Mouse (Mus musculus): ENCODE results near the gene Tsku. TPM values are rescaled to one million over a fixed set of nuclear protein-coding genes. Genes with fewer than 3 reads are reported as not detected.

Tsku gene
- polyA plus RNA-seq, 2 experiments: 28.6 to 44.0 TPM

- Histone ChIP-seq H3K4me2 (replicated peaks; ENCODE audit: low read depth, low read length, severe bottlenecking) (no peak overlapping the region), H3K4me3 (replicated peaks; ENCODE audit: low read length) (no peak overlapping the region), H3K36me3 (ENCODE audit: control insufficient read depth, insufficient read depth, low read length) (no peaks in the 10 kb centered on the region), H3K9me3 (ENCODE audit: control insufficient read depth, low read length) (no peaks in the 10 kb centered on the region), H3K4me1 (ENCODE audit: control insufficient read depth, insufficient read depth, low read length) (no peaks in the 10 kb centered on the region), H3K9ac (ENCODE audit: low read depth, low read length, severe bottlenecking) (no peak overlapping the region), H3K27me3 (ENCODE audit: control insufficient read depth, insufficient read depth, low read length) (no peaks in the 10 kb centered on the region), H3K27ac (replicated peaks; ENCODE audit: low read depth, low read length) (no peak overlapping the region)
- ATAC-seq (ENCODE audit: low FRiP score, low read depth): no peak
- TF ChIP-seq POLR2A (IDR thresholded peaks at IDR 0.05; ENCODE audit: borderline replicate concordance, extremely low read depth, insufficient read depth, insufficient read length): no peak
- 74% methylated on average over 5 of the region's 5 CpGs for whole genome bisulfite sequencing
- DNase-seq (ENCODE audit: low spot score): no peak
Measured at GRCm38 (mm10) chr7:98377257-98377656, 16.1 kb upstream of the Tsku start.

GRCm38 (mm10) chr7:98371161-98371560, 10.0 kb upstream of the Tsku start:
- no peak for DNase-seq (ENCODE audit: low spot score)
- ATAC-seq (ENCODE audit: low FRiP score, low read depth): no peak
- WGBS: 40% methylated on average over 4 of the region's 4 CpGs
- Histone ChIP-seq H3K9me3 (ENCODE audit: control insufficient read depth, low read length) (no peaks in the 10 kb centered on the region), H3K27me3 (ENCODE audit: control insufficient read depth, insufficient read depth, low read length) (no peaks in the 10 kb centered on the region), H3K4me1 (ENCODE audit: control insufficient read depth, insufficient read depth, low read length) (no peaks in the 10 kb centered on the region), H3K9ac (ENCODE audit: low read depth, low read length, severe bottlenecking) (no peak overlapping the region), H3K4me2 (replicated peaks; ENCODE audit: low read depth, low read length, severe bottlenecking) (no peak overlapping the region), H3K36me3 (ENCODE audit: control insufficient read depth, insufficient read depth, low read length) (no peaks in the 10 kb centered on the region), H3K4me3 (replicated peaks; ENCODE audit: low read length) (no peak overlapping the region), H3K27ac (replicated peaks; ENCODE audit: low read depth, low read length) (no peak overlapping the region)
- no peak for TF ChIP-seq POLR2A (IDR thresholded peaks at IDR 0.05; ENCODE audit: borderline replicate concordance, extremely low read depth, insufficient read depth, insufficient read length)

GRCm38 (mm10) chr7:98369762-98370369, 8.7 kb upstream of the Tsku start:
- Histone ChIP-seq H3K4me1 (ENCODE audit: control insufficient read depth, insufficient read depth, low read length) (no peaks in the 10 kb centered on the region), H3K27me3 (ENCODE audit: control insufficient read depth, insufficient read depth, low read length) (no peaks in the 10 kb centered on the region), H3K9ac (ENCODE audit: low read depth, low read length, severe bottlenecking) (no peak overlapping the region), H3K4me3 (replicated peaks; ENCODE audit: low read length) (no peak overlapping the region), H3K9me3 (ENCODE audit: control insufficient read depth, low read length) (no peaks in the 10 kb centered on the region), H3K4me2 (replicated peaks; ENCODE audit: low read depth, low read length, severe bottlenecking) (no peak overlapping the region), H3K27ac (replicated peaks; ENCODE audit: low read depth, low read length) (no peak overlapping the region), H3K36me3 (ENCODE audit: control insufficient read depth, insufficient read depth, low read length) (no peaks in the 10 kb centered on the region)
- WGBS: 68% methylated on average over 10 of the region's 10 CpGs
- no peak for ATAC-seq (ENCODE audit: low FRiP score, low read depth)
- no peak for DNase-seq (ENCODE audit: low spot score)
- TF ChIP-seq POLR2A (IDR thresholded peaks at IDR 0.05; ENCODE audit: borderline replicate concordance, extremely low read depth, insufficient read depth, insufficient read length): no peak

GRCm38 (mm10) chr7:98361662-98362061, 534 bp upstream of the Tsku start:
- TF ChIP-seq POLR2A (IDR thresholded peaks at IDR 0.05; ENCODE audit: borderline replicate concordance, extremely low read depth, insufficient read depth, insufficient read length): no peak
- peak overlapping the region; percentile 91 for H3K27ac ChIP-seq (replicated peaks; ENCODE audit: low read depth, low read length)
- 0 out of 2 replicates have a peak, but pooled peaks have one; percentile 0 for ATAC-seq (ENCODE audit: low FRiP score, low read depth)
- WGBS: 15% methylated on average over 2 of the region's 2 CpGs
- DNase-seq (ENCODE audit: low spot score): peak; percentile 47
- H3K36me3 ChIP-seq (ENCODE audit: control insufficient read depth, insufficient read depth, low read length): no peaks in the 10 kb centered on the region
- no peaks in the 10 kb centered on the region for H3K27me3 ChIP-seq (ENCODE audit: control insufficient read depth, insufficient read depth, low read length)
- H3K4me1 ChIP-seq (ENCODE audit: control insufficient read depth, insufficient read depth, low read length): peaks cover 30% of the 10 kb centered on the region
- peak overlapping the region; percentile 78 for H3K4me2 ChIP-seq (replicated peaks; ENCODE audit: low read depth, low read length, severe bottlenecking)
- no peaks in the 10 kb centered on the region for H3K9me3 ChIP-seq (ENCODE audit: control insufficient read depth, low read length)
- peak overlapping the region; percentile 44 for H3K9ac ChIP-seq (ENCODE audit: low read depth, low read length, severe bottlenecking)
- H3K4me3 ChIP-seq (replicated peaks; ENCODE audit: low read length): peak overlapping the region; percentile 79

- H3K4me2 ChIP-seq (replicated peaks; ENCODE audit: low read depth, low read length, severe bottlenecking): peak overlapping the region; percentile 78
- peaks cover 40% of the 10 kb centered on the region for H3K4me1 ChIP-seq (ENCODE audit: control insufficient read depth, insufficient read depth, low read length)
- WGBS: under 1% methylated on average over 20 of the region's 20 CpGs
- peak overlapping the region; percentile 79 for H3K4me3 ChIP-seq (replicated peaks; ENCODE audit: low read length)
- DNase-seq (ENCODE audit: low spot score): peak; percentile 40
- peak; percentile 41; the same call in 1 of the 2 replicates for TF ChIP-seq POLR2A (IDR thresholded peaks at IDR 0.05; ENCODE audit: borderline replicate concordance, extremely low read depth, insufficient read depth, insufficient read length)
- H3K9me3 ChIP-seq (ENCODE audit: control insufficient read depth, low read length): no peaks in the 10 kb centered on the region
- peak overlapping the region; percentile 85 for H3K9ac ChIP-seq (ENCODE audit: low read depth, low read length, severe bottlenecking)
- no peaks in the 10 kb centered on the region for H3K27me3 ChIP-seq (ENCODE audit: control insufficient read depth, insufficient read depth, low read length)
- H3K27ac ChIP-seq (replicated peaks; ENCODE audit: low read depth, low read length): peak overlapping the region; percentile 91
- peak; percentile 17 for ATAC-seq (ENCODE audit: low FRiP score, low read depth)
- H3K36me3 ChIP-seq (ENCODE audit: control insufficient read depth, insufficient read depth, low read length): no peaks in the 10 kb centered on the region
Measured at GRCm38 (mm10) chr7:98360621-98360990, 522 bp downstream of the Tsku start.

All from limb, embryonic 14.5 days (tissue).